Mouse (Mus musculus): ENCODE measurements around the gene Rpl18. TPM values are rescaled to one million over a fixed set of nuclear protein-coding genes. Genes with fewer than 3 reads are reported as not detected.

Gene Rpl18
- polyA plus RNA-seq, 1 experiment from 2014 or later: 603 TPM

DNA sequence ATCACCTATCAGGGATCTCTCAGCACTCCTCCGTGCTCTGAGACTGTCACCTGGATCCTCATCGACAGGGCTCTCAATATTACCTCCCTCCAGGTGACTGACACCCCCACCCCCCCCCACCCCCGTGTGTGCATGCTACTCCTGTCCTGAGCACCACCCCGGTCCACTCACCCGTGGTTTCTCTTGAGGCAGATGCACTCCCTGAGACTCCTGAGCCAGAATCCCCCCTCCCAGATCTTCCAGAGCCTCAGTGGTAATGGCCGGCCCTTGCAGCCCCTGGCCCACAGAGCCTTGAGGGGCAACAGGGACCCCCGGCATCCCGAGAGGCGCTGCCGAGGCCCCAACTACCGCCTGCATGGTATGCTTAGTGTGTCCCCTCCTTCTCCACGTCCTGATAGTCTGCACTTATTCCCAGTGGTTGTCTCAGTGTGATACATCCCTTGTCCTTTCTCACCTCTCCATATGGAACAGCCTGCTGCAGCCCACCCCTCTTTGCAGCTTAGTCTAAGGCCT is 11.7 kb upstream of the Rpl18 start:
- peaks cover 30% of the 10 kb centered on the region for H3K4me1 ChIP-seq (ENCODE audit: control insufficient read depth, insufficient read depth, low read length)
- 37% methylated on average over 12 of the region's 12 CpGs for WGBS
- ATAC-seq (ENCODE audit: low read depth): no peak

GRCm38 (mm10) chr7:45704046-45704559 is 11.2 kb upstream of the Rpl18 start:
- Histone ChIP-seq H3K9ac (replicated peaks; ENCODE audit: low read depth, low read length) (peak overlapping the region; percentile 47), H3K27me3 (ENCODE audit: control insufficient read depth, insufficient read depth, low read length) (peaks cover 4% of the 10 kb centered on the region; the same call in 1 of the 2 replicates), H3K4me3 (ENCODE audit: low read depth, low read length) (peak overlapping the region; percentile 31), H3K9me3 (ENCODE audit: control insufficient read depth, low read length) (no peaks in the 10 kb centered on the region), H3K4me2 (ENCODE audit: low read depth, low read length) (peak overlapping the region; percentile 93), H3K27ac (ENCODE audit: low read depth, low read length) (peak overlapping the region; percentile 73), H3K4me1 (ENCODE audit: control insufficient read depth, insufficient read depth, low read length) (peaks cover 35% of the 10 kb centered on the region), H3K36me3 (ENCODE audit: control insufficient read depth, insufficient read depth, low read length) (no peaks in the 10 kb centered on the region)
- WGBS: 1% methylated on average over 13 of the region's 13 CpGs
- peak; percentile 44 for ATAC-seq (ENCODE audit: low read depth)

More for the DNA sequence above, 11.7 kb upstream of the Rpl18 start:
- Histone ChIP-seq H3K4me2 (ENCODE audit: low read depth, low read length) (peak overlapping the region; percentile 93), H3K4me3 (ENCODE audit: low read depth, low read length) (peak overlapping the region; percentile 31), H3K9me3 (ENCODE audit: control insufficient read depth, low read length) (no peaks in the 10 kb centered on the region), H3K27ac (ENCODE audit: low read depth, low read length) (peak overlapping the region; percentile 73), H3K36me3 (ENCODE audit: control insufficient read depth, insufficient read depth, low read length) (no peaks in the 10 kb centered on the region), H3K27me3 (ENCODE audit: control insufficient read depth, insufficient read depth, low read length) (peaks cover 4% of the 10 kb centered on the region; the same call in 1 of the 2 replicates), H3K9ac (replicated peaks; ENCODE audit: low read depth, low read length) (peak overlapping the region; percentile 13; the same call in 1 of the 2 replicates)

DNA sequence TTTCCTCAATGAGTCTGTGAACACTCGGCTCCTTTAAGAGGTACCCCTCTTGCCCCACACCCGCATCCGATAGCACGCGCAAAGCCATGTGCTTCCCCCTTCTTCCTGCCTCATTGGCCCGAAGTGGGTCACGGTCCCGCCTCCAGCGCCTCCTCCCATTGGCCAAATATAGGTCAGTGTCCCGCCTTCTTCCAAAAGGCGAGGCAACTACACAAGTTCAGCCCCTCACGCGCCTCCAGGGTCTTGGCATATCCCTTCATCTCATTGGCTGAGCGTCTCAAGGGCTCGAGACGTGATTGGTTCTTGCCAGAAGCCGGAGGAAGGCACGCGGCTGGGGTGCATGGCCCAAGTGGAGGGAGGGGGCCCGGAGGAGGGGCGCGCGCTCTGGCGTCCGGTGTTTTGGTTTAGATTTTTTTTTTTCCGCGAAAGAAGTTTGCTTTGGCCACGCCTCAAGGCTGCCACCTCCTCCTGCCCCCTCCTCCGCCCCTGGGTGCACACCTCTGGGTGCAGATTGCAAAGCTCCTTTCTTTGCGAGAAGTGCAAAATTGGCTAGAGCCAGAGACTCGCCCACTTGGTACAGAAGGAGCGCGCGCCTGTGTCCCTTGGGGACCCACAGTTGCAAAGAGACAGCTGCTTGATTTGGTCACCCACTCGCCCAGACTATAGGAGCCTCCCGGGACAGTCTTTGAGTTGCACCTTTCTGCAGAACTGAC is 10.4 kb upstream of the Rpl18 start, which contains the start of gene Dbp:
Dbp (plus strand) TSS at position 359 of the 713 bp plus-strand sequence.
- WGBS: under 1% methylated on average over 36 of the region's 36 CpGs
- Histone ChIP-seq H3K4me1 (ENCODE audit: control insufficient read depth, insufficient read depth, low read length) (peaks cover 43% of the 10 kb centered on the region), H3K9ac (replicated peaks; ENCODE audit: low read depth, low read length) (peak within 1 kb of the TSS; percentile 47), H3K9me3 (ENCODE audit: control insufficient read depth, low read length) (no peaks in the 10 kb centered on the region), H3K27me3 (ENCODE audit: control insufficient read depth, insufficient read depth, low read length) (no peaks in the 10 kb centered on the region), H3K36me3 (ENCODE audit: control insufficient read depth, insufficient read depth, low read length) (no peaks in the 10 kb centered on the region), H3K4me3 (ENCODE audit: low read depth, low read length) (peak within 1 kb of the TSS; percentile 48), H3K27ac (ENCODE audit: low read depth, low read length) (peak within 1 kb of the TSS; percentile 73), H3K4me2 (ENCODE audit: low read depth, low read length) (peak within 1 kb of the TSS; percentile 93)
- ATAC-seq (ENCODE audit: low read depth): peak; percentile 84

DNA sequence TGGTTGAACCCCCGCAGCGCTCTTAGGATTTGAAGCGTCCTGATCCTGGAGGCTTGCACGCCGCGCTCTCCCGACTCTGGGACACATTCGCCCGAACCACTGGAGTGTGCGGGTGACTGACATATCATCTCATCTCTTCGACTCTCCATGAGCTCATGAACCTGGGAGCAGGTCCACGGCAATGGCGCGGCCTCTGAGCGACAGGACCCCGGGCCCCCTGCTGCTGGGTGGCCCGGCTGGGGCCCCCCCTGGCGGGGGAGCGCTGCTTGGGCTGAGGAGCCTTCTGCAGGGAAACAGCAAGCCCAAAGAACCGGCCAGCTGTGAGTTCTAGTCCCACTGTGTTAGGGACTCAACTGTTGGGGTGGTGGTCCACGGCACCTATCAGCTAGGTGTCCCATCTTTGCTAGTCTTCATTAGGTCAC is 9.8 kb upstream of the Rpl18 start:
- no peak for ATAC-seq (ENCODE audit: low read depth)
- peak overlapping the region; percentile 32; the same call in 1 of the 2 replicates for H3K9ac ChIP-seq (replicated peaks; ENCODE audit: low read depth, low read length)
- no peaks in the 10 kb centered on the region for H3K27me3 ChIP-seq (ENCODE audit: control insufficient read depth, insufficient read depth, low read length)
- H3K9me3 ChIP-seq (ENCODE audit: control insufficient read depth, low read length): no peaks in the 10 kb centered on the region
- H3K4me2 ChIP-seq (ENCODE audit: low read depth, low read length): peak overlapping the region; percentile 93
- under 1% methylated on average over 21 of the region's 21 CpGs for WGBS
- H3K4me3 ChIP-seq (ENCODE audit: low read depth, low read length): peak overlapping the region; percentile 48
- peaks cover 40% of the 10 kb centered on the region for H3K4me1 ChIP-seq (ENCODE audit: control insufficient read depth, insufficient read depth, low read length)
- H3K36me3 ChIP-seq (ENCODE audit: control insufficient read depth, insufficient read depth, low read length): peaks cover 3% of the 10 kb centered on the region
- H3K27ac ChIP-seq (ENCODE audit: low read depth, low read length): peak overlapping the region; percentile 41; the same call in 1 of the 2 replicates

DNA sequence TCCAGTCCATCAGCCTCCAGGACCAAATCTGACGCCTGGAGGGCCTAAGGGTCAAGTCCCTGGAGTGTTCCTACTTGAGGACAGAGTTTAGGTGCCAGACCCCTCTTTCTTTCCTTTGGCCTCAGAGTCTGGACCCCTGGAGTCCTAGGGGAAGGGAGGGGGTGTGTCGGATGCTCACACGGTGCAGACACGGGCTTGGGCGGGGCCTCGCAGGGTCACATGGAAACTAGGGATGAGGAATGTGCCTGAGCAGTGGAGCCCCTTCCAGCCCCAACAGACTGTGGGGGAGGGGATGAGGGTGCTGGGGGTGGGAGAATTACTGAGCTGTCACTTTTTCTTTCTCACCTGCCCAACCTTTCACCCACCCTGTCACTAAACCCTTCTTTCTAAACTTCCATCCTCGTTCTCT is 9.4 kb upstream of the Rpl18 start:
- Histone ChIP-seq H3K4me2 (ENCODE audit: low read depth, low read length) (peak overlapping the region; percentile 93), H3K36me3 (ENCODE audit: control insufficient read depth, insufficient read depth, low read length) (peaks cover 7% of the 10 kb centered on the region), H3K27me3 (ENCODE audit: control insufficient read depth, insufficient read depth, low read length) (no peaks in the 10 kb centered on the region), H3K9me3 (ENCODE audit: control insufficient read depth, low read length) (no peaks in the 10 kb centered on the region), H3K4me3 (ENCODE audit: low read depth, low read length) (peak overlapping the region; percentile 48), H3K4me1 (ENCODE audit: control insufficient read depth, insufficient read depth, low read length) (peaks cover 40% of the 10 kb centered on the region), H3K27ac (ENCODE audit: low read depth, low read length) (no peak overlapping the region), H3K9ac (replicated peaks; ENCODE audit: low read depth, low read length) (peak overlapping the region; percentile 32; the same call in 1 of the 2 replicates)
- ATAC-seq (ENCODE audit: low read depth): no peak
- 0% methylated on average over 7 of the region's 7 CpGs for WGBS

DNA sequence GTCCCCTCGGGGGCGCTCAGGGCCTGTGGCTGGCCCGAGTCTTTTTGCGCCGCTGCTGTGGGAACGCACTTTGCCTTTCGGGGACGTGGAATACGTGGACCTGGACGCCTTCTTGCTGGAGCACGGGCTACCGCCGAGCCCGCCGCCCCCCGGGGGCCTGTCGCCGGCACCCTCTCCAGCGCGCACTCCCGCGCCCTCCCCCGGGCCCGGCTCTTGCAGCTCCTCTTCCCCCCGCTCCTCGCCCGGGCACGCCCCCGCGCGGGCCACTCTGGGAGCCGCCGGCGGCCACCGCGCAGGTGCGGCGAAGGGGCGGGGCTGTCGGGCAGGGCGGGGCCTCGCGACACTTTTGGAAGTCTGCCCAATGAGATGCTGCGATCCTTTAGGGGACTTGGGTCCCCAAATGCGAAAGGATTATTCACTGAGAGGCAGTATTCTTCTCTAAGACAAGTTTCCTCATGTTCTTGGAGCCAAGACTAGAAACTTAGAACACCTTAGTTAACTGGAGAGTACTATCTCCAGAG is 8.5 kb upstream of the Rpl18 start:
- Histone ChIP-seq H3K4me3 (ENCODE audit: low read depth, low read length) (peak overlapping the region; percentile 48), H3K27ac (ENCODE audit: low read depth, low read length) (peak overlapping the region; percentile 31; the same call in 1 of the 2 replicates), H3K4me1 (ENCODE audit: control insufficient read depth, insufficient read depth, low read length) (peaks cover 40% of the 10 kb centered on the region), H3K27me3 (ENCODE audit: control insufficient read depth, insufficient read depth, low read length) (no peaks in the 10 kb centered on the region), H3K36me3 (ENCODE audit: control insufficient read depth, insufficient read depth, low read length) (peaks cover 15% of the 10 kb centered on the region), H3K4me2 (ENCODE audit: low read depth, low read length) (peak overlapping the region; percentile 93), H3K9ac (replicated peaks; ENCODE audit: low read depth, low read length) (peak overlapping the region; percentile 64), H3K9me3 (ENCODE audit: control insufficient read depth, low read length) (no peaks in the 10 kb centered on the region)
- WGBS: 1% methylated on average over 30 of the region's 45 CpGs
- ATAC-seq (ENCODE audit: low read depth): no peak

- H3K27ac ChIP-seq (ENCODE audit: low read depth, low read length): no peak overlapping the region
- ATAC-seq (ENCODE audit: low read depth): no peak
- peaks cover 22% of the 10 kb centered on the region for H3K36me3 ChIP-seq (ENCODE audit: control insufficient read depth, insufficient read depth, low read length)
- H3K27me3 ChIP-seq (ENCODE audit: control insufficient read depth, insufficient read depth, low read length): no peaks in the 10 kb centered on the region
- no peak overlapping the region for H3K9ac ChIP-seq (replicated peaks; ENCODE audit: low read depth, low read length)
- peaks cover 40% of the 10 kb centered on the region for H3K4me1 ChIP-seq (ENCODE audit: control insufficient read depth, insufficient read depth, low read length)
- no peaks in the 10 kb centered on the region for H3K9me3 ChIP-seq (ENCODE audit: control insufficient read depth, low read length)
- H3K4me2 ChIP-seq (ENCODE audit: low read depth, low read length): peak overlapping the region; percentile 93
- WGBS: under 1% methylated on average over 27 of the region's 27 CpGs
- H3K4me3 ChIP-seq (ENCODE audit: low read depth, low read length): peak overlapping the region; percentile 48
Observed at GRCm38 (mm10) chr7:45707375-45707967, 7.8 kb upstream of the Rpl18 start.

- H3K27ac ChIP-seq (ENCODE audit: low read depth, low read length): no peak overlapping the region
- ATAC-seq (ENCODE audit: low read depth): no peak
- H3K9ac ChIP-seq (replicated peaks; ENCODE audit: low read depth, low read length): no peak overlapping the region
- WGBS: 54% methylated on average over 13 of the region's 13 CpGs
- peaks cover 40% of the 10 kb centered on the region for H3K4me1 ChIP-seq (ENCODE audit: control insufficient read depth, insufficient read depth, low read length)
- no peak overlapping the region for H3K4me3 ChIP-seq (ENCODE audit: low read depth, low read length)
- no peaks in the 10 kb centered on the region for H3K27me3 ChIP-seq (ENCODE audit: control insufficient read depth, insufficient read depth, low read length)
- peaks cover 31% of the 10 kb centered on the region for H3K36me3 ChIP-seq (ENCODE audit: control insufficient read depth, insufficient read depth, low read length)
- peak overlapping the region; percentile 93 for H3K4me2 ChIP-seq (ENCODE audit: low read depth, low read length)
- H3K9me3 ChIP-seq (ENCODE audit: control insufficient read depth, low read length): no peaks in the 10 kb centered on the region
Observed at GRCm38 (mm10) chr7:45708221-45708761, 7.0 kb upstream of the Rpl18 start.

Data from neural tube, embryonic 14.5 days (tissue).